ENCODE assay signal across 23 mouse cellular contexts in genomic region chr14:21733131-21733905, GRCm38 (mm10). TPM values are rescaled to one million over a fixed set of nuclear protein-coding genes. Genes with fewer than 3 reads are reported as not detected.
"Had no signal": no experiment of that assay in that cellular context is flagged by ENCODE, and none has a peak within 500 bp of the region (broad histone marks: within the 10 kb centered on the region; RNA-seq: fewer than 3 reads in every experiment).

No protein-coding gene starts in this region.

- H3K27me3 ChIP-seq: limb, embryonic 13.5 days; liver, embryonic 12.5 days; liver, embryonic 15.5 days; lung, embryonic 15.5 days; midbrain, embryonic 13.5 days; neural tube, embryonic 13.5 days had no signal

- H3K9ac ChIP-seq: limb, embryonic 13.5 days; liver, embryonic 12.5 days; liver, embryonic 15.5 days; lung, embryonic 15.5 days; midbrain, embryonic 13.5 days; neural tube, embryonic 13.5 days had no signal

- H3K4me2 ChIP-seq: limb, embryonic 13.5 days; liver, embryonic 12.5 days; liver, embryonic 15.5 days; lung, embryonic 15.5 days; midbrain, embryonic 13.5 days; neural tube, embryonic 13.5 days had no signal

- H3K9me3 ChIP-seq: limb, embryonic 10.5 days; liver, embryonic 12.5 days; liver, embryonic 15.5 days; lung, embryonic 15.5 days; midbrain, embryonic 13.5 days had no signal

- DNase-seq: kidney, adult 2 months; kidney, postnatal 25 days; liver; lung, adult 18-20 months; lung, postnatal 10 days; lung, postnatal 36 days; thymus, postnatal 25 days had no signal

- H3K36me3 ChIP-seq: limb, embryonic 10.5 days; limb, embryonic 13.5 days; liver, embryonic 12.5 days; liver, embryonic 15.5 days; lung, embryonic 15.5 days; midbrain, embryonic 10.5 days; midbrain, embryonic 13.5 days; neural tube, embryonic 13.5 days had no signal

- H3K27ac ChIP-seq: kidney, postnatal 0 days; limb, embryonic 10.5 days; limb, embryonic 13.5 days; liver, embryonic 12.5 days; liver, embryonic 15.5 days; lung, embryonic 15.5 days; midbrain, embryonic 10.5 days; midbrain, embryonic 13.5 days; neural tube, embryonic 13.5 days had no signal

- ATAC-seq: liver, embryonic 12.5 days; midbrain, embryonic 13.5 days; midbrain, embryonic 16.5 days had no signal

- H3K4me1 ChIP-seq: limb, embryonic 10.5 days; liver, embryonic 15.5 days; lung, embryonic 15.5 days; midbrain, embryonic 10.5 days; midbrain, embryonic 13.5 days; neural tube, embryonic 13.5 days had no signal

- H3K4me3 ChIP-seq: limb, embryonic 10.5 days; limb, embryonic 13.5 days; liver, embryonic 12.5 days; liver, embryonic 15.5 days; lung, embryonic 15.5 days; midbrain, embryonic 10.5 days; midbrain, embryonic 13.5 days; myocyte; neural tube, embryonic 13.5 days had no signal

RNA-seq across cellular contexts. Expression of gene Dusp13, which starts 17.7 kb away (rescaled TPM):
- total RNA-seq: monocyte, adult 5-6 weeks had no signal
- polyA plus RNA-seq: kidney, embryonic 14.5 days; kidney, postnatal 0 days; limb, embryonic 10.5 days; liver, embryonic 12.5 days; lung, embryonic 15.5 days; midbrain, embryonic 10.5 days; midbrain, embryonic 13.5 days; midbrain, embryonic 16.5 days; neural tube, embryonic 13.5 days had no signal

RNA-seq across cellular contexts. Expression of gene Dupd1, which starts 18.9 kb away (rescaled TPM):
- total RNA-seq: monocyte, adult 5-6 weeks had no signal
- polyA plus RNA-seq: kidney, embryonic 14.5 days; kidney, postnatal 0 days; liver, embryonic 12.5 days; lung, embryonic 15.5 days; midbrain, embryonic 10.5 days; neural tube, embryonic 13.5 days; small intestine, adult 2 months; spleen, adult 2 months; urinary bladder, adult 2 months had no signal
